Mouse (Mus musculus): ENCODE results near the gene Clca2. TPM values are rescaled to one million over a fixed set of nuclear protein-coding genes. Genes with fewer than 3 reads are reported as not detected.
A peak's percentile ranks its signal among the peaks of the same experiment; 100 is the strongest.

Clca2 gene
- total and polyA plus RNA-seq, 2 experiments from 2014 or later, result not detected

DNA sequence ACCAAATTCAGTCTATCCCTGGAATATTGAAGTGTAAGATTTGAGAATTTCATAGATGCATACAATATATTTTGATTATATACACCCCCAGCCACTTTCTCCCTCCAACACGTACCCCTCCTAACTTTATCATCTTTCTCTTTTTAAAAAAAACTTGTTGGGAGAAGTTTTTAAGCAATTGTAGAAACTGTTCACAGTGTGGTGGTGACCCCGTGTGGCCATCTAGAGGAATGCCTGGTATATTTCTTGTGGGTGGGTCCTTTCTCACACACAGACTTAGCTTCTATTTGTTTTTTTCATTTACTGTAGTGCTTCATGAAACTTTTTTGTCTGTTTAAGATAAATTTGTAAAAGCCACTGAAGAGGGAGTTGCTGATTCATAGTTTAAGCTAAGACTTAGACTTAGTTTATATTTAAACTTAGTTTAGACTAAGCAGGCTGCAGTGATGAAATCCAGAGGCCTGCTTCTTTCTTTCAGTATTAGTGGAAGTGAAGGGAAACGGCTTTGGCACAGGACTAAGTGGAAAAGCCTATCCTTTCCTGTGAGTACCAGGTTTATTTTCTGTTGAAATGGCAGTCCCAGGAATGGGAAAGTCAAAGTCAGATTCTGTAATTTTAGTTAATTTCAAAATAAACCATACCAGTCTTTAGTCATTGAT lies 32.1 kb upstream of the Clca2 start:
- H3K4me1 ChIP-seq (ENCODE audit: insufficient read depth, low read length), result no peaks in the 10 kb centered on the region

DNA sequence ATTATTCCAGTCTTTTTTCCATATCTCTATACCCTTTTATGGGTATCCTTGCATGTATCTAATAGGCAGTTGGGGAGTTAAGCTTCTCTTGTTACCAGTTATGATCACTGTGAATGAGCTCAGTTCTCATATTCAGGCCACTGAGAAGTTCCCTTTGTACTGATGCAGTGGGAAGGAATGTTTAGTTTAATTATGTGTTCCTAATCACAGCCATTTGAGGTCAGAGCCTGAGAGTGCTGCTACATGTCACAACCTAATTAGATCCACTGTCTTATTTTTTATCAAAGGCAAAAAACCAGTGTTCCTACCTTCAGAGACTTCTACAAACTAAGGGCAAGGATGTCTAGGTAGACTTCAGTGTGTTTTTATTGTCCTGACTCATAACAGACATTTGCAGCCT lies 30.1 kb upstream of the Clca2 start:
- DNase-seq (ENCODE audit: low spot score) (no peak), ATAC-seq (no peak)
- H3K27ac ChIP-seq, result no peak overlapping the region
- peaks cover 8% of the 10 kb centered on the region for H3K36me3 ChIP-seq (ENCODE audit: insufficient read depth, low read length)
- no peaks in the 10 kb centered on the region for H3K27me3 ChIP-seq (ENCODE audit: insufficient read depth, low read length)
- no peaks in the 10 kb centered on the region for H3K9me3 ChIP-seq (ENCODE audit: low read length)
- no peak for TF ChIP-seq CTCF (IDR thresholded peaks at IDR 0.05; ENCODE audit: low read depth)
- no peak overlapping the region for H3K9ac ChIP-seq (replicated peaks; ENCODE audit: low read length)
- H3K4me2 ChIP-seq (ENCODE audit: low read depth, low read length), result no peak overlapping the region
- H3K4me3 ChIP-seq (ENCODE audit: low read length), result no peak overlapping the region
- no peaks in the 10 kb centered on the region for H3K4me1 ChIP-seq (ENCODE audit: insufficient read depth, low read length)

More for the DNA sequence above, 32.1 kb upstream of the Clca2 start:
- H3K9ac ChIP-seq (replicated peaks; ENCODE audit: low read length), result no peak overlapping the region
- H3K9me3 ChIP-seq (ENCODE audit: low read length), result no peaks in the 10 kb centered on the region
- no peak overlapping the region for H3K4me3 ChIP-seq (ENCODE audit: low read length)
- no peak overlapping the region for H3K27ac ChIP-seq
- ATAC-seq (no peak), DNase-seq (ENCODE audit: low spot score) (peak; percentile 70)
- H3K36me3 ChIP-seq (ENCODE audit: insufficient read depth, low read length), result peaks cover 8% of the 10 kb centered on the region
- 37% methylated on average over 3 of the region's 3 CpGs for WGBS
- peak; percentile 81 for TF ChIP-seq CTCF (IDR thresholded peaks at IDR 0.05; ENCODE audit: low read depth)
- no peaks in the 10 kb centered on the region for H3K27me3 ChIP-seq (ENCODE audit: insufficient read depth, low read length)
- H3K4me2 ChIP-seq (ENCODE audit: low read depth, low read length), result no peak overlapping the region

DNA sequence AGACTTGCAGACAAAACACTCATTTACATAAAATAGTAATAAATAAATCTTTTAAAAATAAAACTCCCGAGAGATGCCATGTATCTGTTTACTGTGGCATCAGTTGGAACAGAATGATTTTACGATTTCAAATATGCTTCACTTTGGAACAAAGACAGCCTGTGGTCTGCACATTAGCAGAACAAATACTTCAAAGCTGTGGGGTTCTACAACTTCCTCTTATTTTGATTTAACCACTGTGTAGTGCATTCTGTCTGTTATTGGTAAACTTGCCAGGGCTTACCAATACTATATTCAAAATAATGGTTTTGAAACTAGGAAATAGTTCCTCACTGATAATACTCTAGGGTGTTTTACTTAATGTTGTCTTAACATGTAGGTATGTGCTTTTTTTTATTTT lies 27.4 kb upstream of the Clca2 start:
- Histone ChIP-seq H3K4me1 (ENCODE audit: insufficient read depth, low read length) (no peaks in the 10 kb centered on the region), H3K9ac (replicated peaks; ENCODE audit: low read length) (no peak overlapping the region), H3K4me2 (ENCODE audit: low read depth, low read length) (no peak overlapping the region), H3K27me3 (ENCODE audit: insufficient read depth, low read length) (no peaks in the 10 kb centered on the region), H3K4me3 (ENCODE audit: low read length) (no peak overlapping the region), H3K27ac (no peak overlapping the region), H3K36me3 (ENCODE audit: insufficient read depth, low read length) (peaks cover 5% of the 10 kb centered on the region; the same call in 1 of the 2 replicates), H3K9me3 (ENCODE audit: low read length) (no peaks in the 10 kb centered on the region)
- TF ChIP-seq CTCF (IDR thresholded peaks at IDR 0.05; ENCODE audit: low read depth), result no peak
- no peak for ATAC-seq
- no peak for DNase-seq (ENCODE audit: low spot score)
- 88% methylated on average over 2 of the region's 2 CpGs for WGBS

DNA sequence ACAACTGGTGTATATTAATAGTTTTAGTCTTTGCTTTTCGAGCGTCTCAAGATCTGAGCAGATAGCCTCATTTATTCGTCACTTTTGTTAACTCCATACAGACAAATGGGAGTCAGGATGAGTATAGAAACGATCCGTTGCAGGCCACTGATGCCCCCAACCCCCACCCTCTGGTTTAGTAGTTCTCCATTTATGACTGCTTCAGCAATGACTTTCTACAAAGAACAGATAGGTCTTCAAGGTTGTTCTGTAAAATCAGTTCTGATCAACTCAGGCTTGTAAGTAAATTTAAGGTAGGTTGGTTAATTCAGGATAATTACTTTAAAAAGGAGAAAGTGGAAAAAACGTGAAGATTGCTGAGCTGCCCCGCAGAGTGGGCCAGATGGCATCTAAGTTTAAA lies 20.2 kb upstream of the Clca2 start:
- Histone ChIP-seq H3K4me1 (ENCODE audit: insufficient read depth, low read length) (0 out of 2 replicates have a peak, but pooled peaks cover 7% of the 10 kb centered on the region), H3K27me3 (ENCODE audit: insufficient read depth, low read length) (no peaks in the 10 kb centered on the region), H3K9me3 (ENCODE audit: low read length) (no peaks in the 10 kb centered on the region), H3K27ac (peak overlapping the region; percentile 99; the same call in 1 of the 2 replicates), H3K36me3 (ENCODE audit: insufficient read depth, low read length) (no peaks in the 10 kb centered on the region), H3K4me3 (ENCODE audit: low read length) (peak overlapping the region; percentile 70), H3K9ac (replicated peaks; ENCODE audit: low read length) (peak overlapping the region; percentile 82), H3K4me2 (ENCODE audit: low read depth, low read length) (peak overlapping the region; percentile 92)
- ATAC-seq (no peak), DNase-seq (ENCODE audit: low spot score) (no peak)
- TF ChIP-seq CTCF (IDR thresholded peaks at IDR 0.05; ENCODE audit: low read depth), result no peak
- 65% methylated on average over 7 of the region's 7 CpGs for WGBS

GRCm38 (mm10) chr3:145119002-145119358 lies 19.7 kb upstream of the Clca2 start:
- ATAC-seq, result peak; percentile 60
- WGBS, result 4% methylated on average over 14 of the region's 14 CpGs
- peak overlapping the region; percentile 92 for H3K4me2 ChIP-seq (ENCODE audit: low read depth, low read length)

GRCm38 (mm10) chr3:145118254-145119001 lies 19.2 kb upstream of the Clca2 start, which contains the start of gene Odf2l:
Odf2l (plus strand) TSS chr3:145118588.
- Histone ChIP-seq H3K9ac (replicated peaks; ENCODE audit: low read length) (peak within 1 kb of the TSS; percentile 82), H3K4me3 (ENCODE audit: low read length) (peak within 1 kb of the TSS; percentile 70), H3K36me3 (ENCODE audit: insufficient read depth, low read length) (no peaks in the 10 kb centered on the region), H3K4me2 (ENCODE audit: low read depth, low read length) (peak within 1 kb of the TSS; percentile 92), H3K9me3 (ENCODE audit: low read length) (no peaks in the 10 kb centered on the region), H3K27me3 (ENCODE audit: insufficient read depth, low read length) (no peaks in the 10 kb centered on the region), H3K4me1 (ENCODE audit: insufficient read depth, low read length) (0 out of 2 replicates have a peak, but pooled peaks cover 7% of the 10 kb centered on the region), H3K27ac (peak within 1 kb of the TSS; percentile 99)
- WGBS, result under 1% methylated on average over 55 of the region's 57 CpGs
- no peak for TF ChIP-seq CTCF (IDR thresholded peaks at IDR 0.05; ENCODE audit: low read depth)
- DNase-seq (ENCODE audit: low spot score), result peak; percentile 98
- peak; percentile 99 for ATAC-seq

More at GRCm38 (mm10) chr3:145119002-145119358, 19.7 kb upstream of the Clca2 start:
- no peaks in the 10 kb centered on the region for H3K9me3 ChIP-seq (ENCODE audit: low read length)
- no peak for TF ChIP-seq CTCF (IDR thresholded peaks at IDR 0.05; ENCODE audit: low read depth)
- peak overlapping the region; percentile 82 for H3K9ac ChIP-seq (replicated peaks; ENCODE audit: low read length)
- DNase-seq (ENCODE audit: low spot score), result no peak
- H3K27me3 ChIP-seq (ENCODE audit: insufficient read depth, low read length), result no peaks in the 10 kb centered on the region
- peak overlapping the region; percentile 99 for H3K27ac ChIP-seq
- H3K4me3 ChIP-seq (ENCODE audit: low read length), result peak overlapping the region; percentile 70
- H3K36me3 ChIP-seq (ENCODE audit: insufficient read depth, low read length), result no peaks in the 10 kb centered on the region
- 0 out of 2 replicates have a peak, but pooled peaks cover 7% of the 10 kb centered on the region for H3K4me1 ChIP-seq (ENCODE audit: insufficient read depth, low read length)

All from hindbrain, postnatal 0 days (tissue).